Mouse (Mus musculus): ENCODE measurements around the gene Olfr1085.
"Not testable (repeated sequence)": the region's sequence is repeated elsewhere in the genome, so short reads cannot be mapped to it uniquely, and the experiment has no call there.

The Olfr1085 gene

GRCm38 (mm10) chr2:86661919-86662318 lies at the start of gene Olfr1085:
TSS of gene Olfr1085 (minus strand) at chr2:86662019.
- DNase-seq (ENCODE audit: low spot score), result no peak

GRCm38 (mm10) chr2:86698295-86698694 lies 36.5 kb upstream of the Olfr1085 start, which contains the start of gene Olfr1087:
TSS of gene Olfr1087 (minus strand) at chr2:86698395.
- DNase-seq (ENCODE audit: low spot score), result no peak

GRCm38 (mm10) chr2:86679992-86680391 lies 18.2 kb upstream of the Olfr1085 start, which contains the start of gene Olfr1086:
TSS of gene Olfr1086 (minus strand) at chr2:86680092.
- no peak for DNase-seq (ENCODE audit: low spot score)

GRCm38 (mm10) chr2:86639625-86640024 lies 22.2 kb downstream of the Olfr1085 start, which contains the start of gene Olfr1084:
TSS of gene Olfr1084 (minus strand) at chr2:86639725.
- DNase-seq (ENCODE audit: low spot score), result not testable (repeated sequence)
